Mouse (Mus musculus) intestine, embryonic 15.5 days (tissue): ENCODE measurements around the gene Ccr7. TPM values are rescaled to one million over a fixed set of nuclear protein-coding genes. Genes with fewer than 3 reads are reported as not detected.

ENCODE experiments used
- ATAC-seq: fragments of 200-750 bp; cut with Nextera tagmentation; 2 replicates; pipeline ENCODE4 v1.8.0; 2017; ENCODE audit warnings: moderate TSS enrichment, moderate library complexity
- H3K27ac ChIP-seq: fragments of 300-500 bp; sonication (generic); 2 replicates; pipeline ENCODE4 v1.5.1; 2015; ENCODE audit warnings: mild to moderate bottlenecking, inconsistent platforms
- H3K27me3 ChIP-seq: fragments of 300-500 bp; sonication (generic); replicated peaks from 2 replicates; pipeline ENCODE4 v1.6.1; 2015; ENCODE audit warnings: inconsistent platforms
- H3K36me3 ChIP-seq: fragments of 300-500 bp; sonication (generic); 2 replicates; pipeline ENCODE4 v1.6.1; 2015; ENCODE audit warnings: inconsistent platforms
- H3K4me1 ChIP-seq: fragments of 300-500 bp; sonication (generic); replicated peaks from 2 replicates; pipeline ENCODE4 v1.6.1; 2015; ENCODE audit warnings: inconsistent platforms
- H3K4me2 ChIP-seq: fragments of 300-500 bp; sonication (generic); replicated peaks from 2 replicates; pipeline ENCODE4 v1.6.1; 2015; ENCODE audit warnings: mild to moderate bottlenecking, inconsistent platforms
- H3K4me3 ChIP-seq: fragments of 300-500 bp; sonication (generic); replicated peaks from 2 replicates; pipeline ENCODE4 v1.5.1; 2015; ENCODE audit warnings: inconsistent platforms
- H3K9ac ChIP-seq: fragments of 300-500 bp; sonication (generic); 2 replicates; pipeline ENCODE4 v1.6.1; 2015; ENCODE audit warnings: inconsistent platforms
- H3K9me3 ChIP-seq: fragments of 300-500 bp; sonication (generic); 2 replicates; pipeline ENCODE4 v1.6.1; 2016; ENCODE audit warnings: inconsistent platforms
- WGBS: fragments of 180-500 bp; shearing (Covaris S2); methylation state at CpG from one replicate; pipeline ENCODE4 v1.1.7; 2015; 5-methylcytosine and 5-hydroxymethylcytosine counted together
- polyA plus RNA-seq: library from polyadenylated mRNA; unstranded; fragments of >200 nt; fragmentation: Nextera tagmentation; extraction: Ambion mirVana; gene quantifications from 2 replicates; pipeline ENCODE4 v1.2.1, GENCODE M21; 2015

The Ccr7 gene
- polyA plus RNA-seq, 1 experiment from 2014 or later = 0.87 TPM

DNA sequence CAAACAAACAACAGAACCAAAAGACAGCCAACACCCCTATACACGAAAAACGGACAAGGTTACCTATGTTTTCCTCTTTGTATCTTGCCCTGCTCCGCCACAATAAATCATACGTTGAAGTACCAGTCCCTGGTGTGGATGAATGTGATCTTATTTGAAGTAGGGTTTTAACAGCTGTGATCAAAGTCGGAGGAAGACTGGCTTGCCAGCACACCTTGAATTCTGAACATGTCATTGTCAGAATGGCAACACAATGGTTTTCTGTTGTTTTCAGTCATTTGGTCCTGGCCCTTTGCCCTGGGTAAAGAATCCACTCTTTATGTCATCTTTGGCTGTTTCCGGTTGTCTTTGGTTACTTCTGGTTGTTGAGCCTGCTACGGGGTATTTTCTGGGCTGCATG lies 35.9 kb downstream of the Ccr7 start:
- Histone ChIP-seq H3K27me3 (no peaks in the 10 kb centered on the region), H3K4me2 (no peak overlapping the region), H3K9me3 (no peaks in the 10 kb centered on the region), H3K4me1 (peaks cover 8% of the 10 kb centered on the region; the same call in 1 of the 2 replicates), H3K27ac (no peak overlapping the region), H3K9ac (no peak overlapping the region), H3K4me3 (no peak overlapping the region), H3K36me3 (no peaks in the 10 kb centered on the region)
- WGBS = 85% methylated on average over 7 of the region's 7 CpGs
- ATAC-seq = no peak

- Histone ChIP-seq H3K4me2 (no peak overlapping the region), H3K9me3 (no peaks in the 10 kb centered on the region), H3K27ac (no peak overlapping the region), H3K4me3 (no peak overlapping the region), H3K36me3 (no peaks in the 10 kb centered on the region), H3K4me1 (peaks cover 8% of the 10 kb centered on the region; the same call in 1 of the 2 replicates), H3K9ac (no peak overlapping the region), H3K27me3 (no peaks in the 10 kb centered on the region)
- ATAC-seq = no peak
- WGBS = 100% methylated on average over 1 of the region's 1 CpGs
Measured at GRCm38 (mm10) chr11:99118420-99118819, 36.5 kb downstream of the Ccr7 start.

- 80% methylated on average over 7 of the region's 7 CpGs for WGBS
- no peak for ATAC-seq
Measured at GRCm38 (mm10) chr11:99117907-99118306, 37.0 kb downstream of the Ccr7 start.

GRCm38 (mm10) chr11:99115940-99116339 lies 38.9 kb downstream of the Ccr7 start:
- H3K36me3 ChIP-seq = no peaks in the 10 kb centered on the region
- no peaks in the 10 kb centered on the region for H3K9me3 ChIP-seq
- no peak overlapping the region for H3K9ac ChIP-seq
- no peak for ATAC-seq
- H3K4me3 ChIP-seq = no peak overlapping the region
- 70% methylated on average over 6 of the region's 6 CpGs for WGBS
- H3K27me3 ChIP-seq = no peaks in the 10 kb centered on the region
- peaks cover 12% of the 10 kb centered on the region; the same call in 1 of the 2 replicates for H3K4me1 ChIP-seq
- H3K4me2 ChIP-seq = no peak overlapping the region
- no peak overlapping the region for H3K27ac ChIP-seq

More at GRCm38 (mm10) chr11:99117907-99118306, 37.0 kb downstream of the Ccr7 start:
- no peak overlapping the region for H3K27ac ChIP-seq
- H3K4me3 ChIP-seq = no peak overlapping the region
- H3K4me2 ChIP-seq = no peak overlapping the region
- H3K9ac ChIP-seq = no peak overlapping the region
- H3K36me3 ChIP-seq = no peaks in the 10 kb centered on the region
- H3K9me3 ChIP-seq = no peaks in the 10 kb centered on the region
- H3K4me1 ChIP-seq = peaks cover 8% of the 10 kb centered on the region; the same call in 1 of the 2 replicates
- no peaks in the 10 kb centered on the region for H3K27me3 ChIP-seq

DNA sequence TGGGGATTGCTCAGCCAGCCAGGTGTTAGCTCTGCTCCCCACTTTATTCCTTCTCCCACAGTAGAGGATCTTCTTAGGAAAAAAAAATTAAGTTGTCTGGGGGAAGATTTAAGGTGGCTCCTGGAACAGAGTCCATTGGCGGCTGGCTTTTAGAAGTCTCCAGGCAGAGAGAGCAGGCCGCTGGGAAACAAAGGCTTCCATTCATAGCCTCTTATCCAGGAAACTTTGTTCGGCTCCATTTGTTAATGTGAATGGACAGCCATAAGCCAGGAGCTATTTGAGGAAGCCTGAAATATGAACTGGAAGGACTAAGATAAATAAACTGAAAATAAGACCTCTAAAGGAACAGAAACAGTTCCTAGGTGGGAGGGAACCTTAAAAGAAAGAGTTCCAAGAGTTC lies 41.8 kb downstream of the Ccr7 start:
- H3K9me3 ChIP-seq = no peaks in the 10 kb centered on the region
- peaks cover 12% of the 10 kb centered on the region; the same call in 1 of the 2 replicates for H3K4me1 ChIP-seq
- H3K36me3 ChIP-seq = no peaks in the 10 kb centered on the region
- 0 out of 2 replicates have a peak overlapping the region, but pooled peaks have one; percentile 5 for H3K4me2 ChIP-seq
- no peaks in the 10 kb centered on the region for H3K27me3 ChIP-seq
- 5% methylated on average over 3 of the region's 3 CpGs for whole genome bisulfite sequencing
- no peak overlapping the region for H3K4me3 ChIP-seq
- peak overlapping the region; percentile 74 for H3K27ac ChIP-seq
- ATAC-seq = peak; percentile 76
- no peak overlapping the region for H3K9ac ChIP-seq

- ATAC-seq = peak; percentile 48
- peak overlapping the region; percentile 74 for H3K27ac ChIP-seq
- no peak overlapping the region for H3K4me3 ChIP-seq
- H3K4me1 ChIP-seq = peaks cover 13% of the 10 kb centered on the region; the same call in 1 of the 2 replicates
- WGBS = 11% methylated on average over 5 of the region's 5 CpGs
- no peaks in the 10 kb centered on the region for H3K36me3 ChIP-seq
- H3K9me3 ChIP-seq = no peaks in the 10 kb centered on the region
- H3K9ac ChIP-seq = no peak overlapping the region
- H3K27me3 ChIP-seq = no peaks in the 10 kb centered on the region
- H3K4me2 ChIP-seq = peak overlapping the region; percentile 5; the same call in 1 of the 2 replicates
Measured at GRCm38 (mm10) chr11:99112700-99113099, 42.2 kb downstream of the Ccr7 start.

DNA sequence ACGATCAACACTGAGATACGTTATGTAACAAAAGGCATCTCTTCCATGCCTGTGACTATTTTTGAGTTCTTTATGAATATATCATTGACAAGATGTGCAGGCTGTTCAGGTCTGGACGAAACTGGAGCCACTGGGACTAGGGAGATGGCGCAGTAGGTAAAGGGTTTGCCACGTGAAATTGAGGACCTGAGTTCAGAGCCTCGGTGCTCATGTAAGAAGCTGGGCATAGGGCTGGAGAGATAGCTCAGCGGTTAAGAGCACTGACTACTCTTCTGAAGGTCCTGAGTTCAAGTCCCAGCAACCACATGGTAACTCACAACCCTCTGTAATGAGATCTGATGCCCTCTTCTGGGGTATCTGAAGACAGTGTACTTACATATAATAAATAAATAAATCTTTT lies 43.2 kb downstream of the Ccr7 start:
- no peak overlapping the region for H3K4me3 ChIP-seq
- H3K4me2 ChIP-seq = no peak overlapping the region
- H3K9ac ChIP-seq = no peak overlapping the region
- ATAC-seq = no peak
- H3K9me3 ChIP-seq = no peaks in the 10 kb centered on the region
- no peaks in the 10 kb centered on the region for H3K27me3 ChIP-seq
- no peaks in the 10 kb centered on the region for H3K36me3 ChIP-seq
- 89% methylated on average over 7 of the region's 7 CpGs for WGBS
- H3K27ac ChIP-seq = no peak overlapping the region
- peaks cover 18% of the 10 kb centered on the region for H3K4me1 ChIP-seq

DNA sequence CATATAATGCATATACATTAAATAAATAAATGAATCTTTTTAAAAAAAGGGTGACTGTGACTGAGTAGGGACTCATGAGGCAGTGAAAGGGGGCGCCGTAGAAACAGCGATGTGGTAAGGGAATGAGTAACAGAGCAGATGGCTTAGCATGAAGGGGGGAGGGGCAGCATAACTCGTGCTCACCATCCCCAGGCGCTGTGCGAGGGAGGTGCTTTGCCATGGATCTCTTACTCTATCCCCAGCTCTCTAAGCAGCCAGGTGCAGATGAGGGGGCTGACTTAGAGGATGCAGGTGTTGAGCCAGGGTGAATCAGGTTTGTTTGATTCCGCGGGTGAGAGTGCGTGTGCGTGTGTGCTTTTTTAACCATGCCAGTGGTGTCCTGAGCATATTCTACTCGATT lies 43.7 kb downstream of the Ccr7 start:
- H3K27ac ChIP-seq = no peak overlapping the region
- H3K4me2 ChIP-seq = no peak overlapping the region
- 64% methylated on average over 11 of the region's 11 CpGs for WGBS
- H3K4me3 ChIP-seq = no peak overlapping the region
- H3K9me3 ChIP-seq = no peaks in the 10 kb centered on the region
- no peaks in the 10 kb centered on the region for H3K36me3 ChIP-seq
- H3K27me3 ChIP-seq = no peaks in the 10 kb centered on the region
- H3K4me1 ChIP-seq = peaks cover 21% of the 10 kb centered on the region
- ATAC-seq = no peak
- H3K9ac ChIP-seq = no peak overlapping the region

DNA sequence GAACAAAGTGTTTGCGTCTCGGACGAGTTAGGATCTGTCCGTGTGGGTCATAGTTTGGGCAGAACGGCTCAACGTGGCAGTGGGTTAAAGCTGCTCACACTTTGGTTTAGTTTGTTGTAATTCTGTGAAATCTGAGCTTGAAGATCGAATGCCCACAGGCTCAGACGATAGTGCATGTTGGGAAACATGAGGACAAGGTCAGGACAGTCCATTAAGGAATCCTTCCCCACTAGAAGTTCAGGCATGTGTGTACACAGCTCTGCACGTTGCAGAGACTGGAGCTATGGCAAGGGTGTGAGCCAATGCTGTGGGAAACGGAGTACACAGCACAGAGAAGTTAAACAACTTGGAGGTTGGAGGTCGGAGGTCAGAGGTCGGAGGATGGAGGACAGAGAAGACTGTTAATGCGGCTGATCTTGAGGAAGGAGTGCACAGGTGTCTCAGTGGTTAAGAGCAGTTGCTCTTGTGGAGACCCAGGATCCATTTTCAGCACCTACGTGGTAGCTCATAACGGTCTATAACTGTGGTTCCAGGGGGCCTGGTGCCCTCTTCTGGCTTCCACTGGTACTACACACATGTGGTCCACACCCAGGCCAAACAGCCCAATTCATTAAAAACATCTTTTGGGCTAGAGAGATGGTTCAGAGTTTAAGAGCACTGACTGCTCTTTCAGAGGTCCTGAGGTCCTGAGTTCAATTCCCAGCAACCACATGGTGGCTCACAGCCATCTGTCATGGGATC lies 44.3 kb downstream of the Ccr7 start:
- Histone ChIP-seq H3K27me3 (no peaks in the 10 kb centered on the region), H3K4me3 (no peak overlapping the region), H3K4me2 (no peak overlapping the region), H3K4me1 (peaks cover 23% of the 10 kb centered on the region), H3K36me3 (no peaks in the 10 kb centered on the region), H3K9ac (no peak overlapping the region), H3K9me3 (no peaks in the 10 kb centered on the region), H3K27ac (no peak overlapping the region)
- 71% methylated on average over 15 of the region's 15 CpGs for WGBS
- no peak for ATAC-seq

GRCm38 (mm10) chr11:99108296-99108695 lies 46.6 kb downstream of the Ccr7 start:
- Histone ChIP-seq H3K9me3 (no peaks in the 10 kb centered on the region), H3K4me3 (no peak overlapping the region), H3K36me3 (no peaks in the 10 kb centered on the region), H3K27ac (no peak overlapping the region), H3K9ac (no peak overlapping the region), H3K27me3 (no peaks in the 10 kb centered on the region), H3K4me2 (no peak overlapping the region), H3K4me1 (peaks cover 25% of the 10 kb centered on the region)
- no peak for ATAC-seq
- WGBS = 60% methylated on average over 3 of the region's 3 CpGs

DNA sequence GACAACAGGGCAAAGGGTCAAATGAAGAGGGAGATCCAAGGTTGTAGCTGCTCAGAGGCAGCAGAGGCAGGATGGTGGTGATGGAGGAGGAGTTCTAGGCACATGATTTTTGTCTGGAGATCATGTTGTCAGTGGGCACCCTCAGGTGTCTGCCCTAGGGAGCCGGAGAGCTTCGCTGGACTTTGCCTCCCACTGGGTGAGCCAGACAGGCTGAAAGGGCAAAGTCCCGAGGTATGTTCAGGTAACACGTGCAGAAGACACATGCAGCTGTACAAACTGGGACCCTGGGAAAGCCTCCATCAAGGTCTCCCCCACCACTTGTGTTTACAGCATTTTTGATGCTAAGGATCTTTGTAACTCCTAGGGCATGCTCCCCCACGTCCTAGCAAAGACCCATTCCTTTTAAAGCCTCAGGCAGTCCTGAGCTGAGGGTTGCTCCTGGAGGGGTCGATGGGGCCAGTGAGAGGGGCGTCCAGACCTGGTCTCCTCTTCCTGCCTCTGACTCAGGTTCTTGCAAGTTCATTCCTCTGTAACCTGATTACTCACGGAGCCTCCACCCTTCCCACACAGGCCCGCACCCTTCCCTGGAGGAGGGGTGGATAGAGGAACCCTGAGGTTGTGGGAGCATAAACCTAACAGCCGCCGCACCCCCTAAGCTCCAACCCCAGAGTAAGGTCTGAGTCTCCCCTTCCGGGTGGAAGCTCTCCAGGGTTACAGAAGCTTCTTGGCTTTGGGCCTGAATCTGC lies 48.7 kb downstream of the Ccr7 start:
- H3K4me2 ChIP-seq = 0 out of 2 replicates have a peak overlapping the region, but pooled peaks have one; percentile 27
- no peaks in the 10 kb centered on the region for H3K9me3 ChIP-seq
- 34% methylated on average over 12 of the region's 12 CpGs for WGBS
- H3K4me3 ChIP-seq = no peak overlapping the region
- H3K36me3 ChIP-seq = no peaks in the 10 kb centered on the region
- H3K27ac ChIP-seq = peak overlapping the region; percentile 72
- H3K9ac ChIP-seq = no peak overlapping the region
- H3K4me1 ChIP-seq = peaks cover 21% of the 10 kb centered on the region
- peak; percentile 92 for ATAC-seq
- H3K27me3 ChIP-seq = no peaks in the 10 kb centered on the region

GRCm38 (mm10) chr11:99104609-99105410 lies 50.1 kb downstream of the Ccr7 start:
- H3K4me1 ChIP-seq = peaks cover 21% of the 10 kb centered on the region
- ATAC-seq = no peak
- H3K4me2 ChIP-seq = no peak overlapping the region
- H3K27ac ChIP-seq = no peak overlapping the region
- no peaks in the 10 kb centered on the region for H3K27me3 ChIP-seq
- whole genome bisulfite sequencing = 59% methylated on average over 9 of the region's 9 CpGs
- H3K36me3 ChIP-seq = no peaks in the 10 kb centered on the region
- H3K4me3 ChIP-seq = no peak overlapping the region
- no peaks in the 10 kb centered on the region for H3K9me3 ChIP-seq
- no peak overlapping the region for H3K9ac ChIP-seq
